Mouse (Mus musculus) megakaryocyte, embryonic 14.5 days (primary cell): Measurements from ENCODE around the gene Fam192a. TPM values are rescaled to one million over a fixed set of nuclear protein-coding genes. Genes with fewer than 3 reads are reported as not detected.

Experiments used
- H3K27me3 ChIP-seq: replicated peaks from 2 replicates; pipeline ENCODE3; 2012; ENCODE audit warnings: inconsistent platforms
- H3K36me3 ChIP-seq: replicated peaks from 2 replicates; pipeline ENCODE3; 2012; ENCODE audit warnings: low read length, inconsistent platforms, mixed read lengths
- H3K4me1 ChIP-seq: 2 replicates; pipeline ENCODE4 v1.6.1; 2012; ENCODE audit warnings: inconsistent platforms
- H3K4me3 ChIP-seq: replicated peaks from 2 replicates; pipeline ENCODE3; 2012; ENCODE audit warnings: moderate library complexity, mild to moderate bottlenecking, inconsistent platforms
- H3K9me3 ChIP-seq: 2 replicates; pipeline ENCODE4 v1.6.1; 2012; ENCODE audit warnings: inconsistent platforms
- FLI1 ChIP-seq: IDR thresholded peaks from 2 replicates; pipeline ENCODE4 v1.6.1; 2012; ENCODE audit warnings: low read length, inconsistent platforms, mixed read lengths
- GATA1 ChIP-seq: IDR thresholded peaks from 3 replicates; pipeline ENCODE4 v1.6.1; 2012; ENCODE audit warnings: mixed read lengths, low read length, inconsistent platforms, borderline replicate concordance
- polyA plus RNA-seq: library from polyadenylated mRNA; stranded (reverse); fragments of >175 nt; gene quantifications from 2 replicates; pipeline ENCODE4 v1.2.3, GENCODE M21; 2012; ENCODE audit warnings: low replicate concordance; ENCODE audit not compliant: insufficient read depth

Fam192a gene
- polyA plus RNA-seq, 1 experiment: 44.5 TPM

DNA sequence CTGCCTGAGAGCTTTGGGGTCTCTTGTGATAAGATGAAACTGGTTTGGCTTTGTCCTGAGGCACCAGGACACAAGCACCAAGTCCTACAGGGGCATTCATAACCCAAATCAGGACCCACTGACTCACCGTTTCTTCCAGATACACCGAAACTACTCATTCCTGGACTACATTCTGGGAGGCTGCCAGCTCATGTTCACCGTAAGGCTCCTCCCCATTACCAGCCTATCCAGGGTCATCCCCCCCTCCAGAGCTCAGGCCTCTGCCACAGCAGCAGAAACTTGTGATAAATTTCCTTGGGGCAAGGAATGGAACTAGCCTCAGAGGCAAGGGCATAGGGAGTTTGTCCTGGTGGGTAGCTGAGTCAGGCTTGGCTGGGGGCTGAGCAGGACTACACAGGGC is 44.5 kb downstream of the Fam192a start:
- TF ChIP-seq FLI1 (no peak), GATA1 (no peak)
- peaks cover 21% of the 10 kb centered on the region for H3K4me1 ChIP-seq
- H3K36me3 ChIP-seq: no peaks in the 10 kb centered on the region
- H3K27me3 ChIP-seq: peaks cover 80% of the 10 kb centered on the region
- no peak overlapping the region for H3K4me3 ChIP-seq
- no peaks in the 10 kb centered on the region for H3K9me3 ChIP-seq

DNA sequence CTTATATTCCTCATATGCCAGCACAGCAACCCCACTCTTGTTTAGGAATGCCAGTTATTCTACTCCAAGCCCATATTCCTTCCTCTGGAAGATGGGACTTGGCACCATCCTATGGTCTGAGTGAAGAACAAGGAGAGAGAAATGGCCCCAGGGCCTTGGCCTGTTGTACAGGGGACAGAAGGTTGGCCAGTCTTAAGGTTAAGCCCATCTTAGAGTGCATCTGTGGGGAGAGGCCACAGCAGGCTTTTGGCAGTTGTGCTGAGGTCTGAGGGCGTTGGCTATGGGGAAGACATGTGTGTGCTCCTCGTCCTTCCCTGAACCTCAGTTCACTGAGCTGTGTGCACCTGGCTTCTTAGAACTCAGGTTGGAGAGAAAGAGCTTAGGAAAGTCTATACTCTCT is 49.1 kb downstream of the Fam192a start:
- TF ChIP-seq FLI1 (no peak), GATA1 (no peak)
- H3K27me3 ChIP-seq: peaks cover 64% of the 10 kb centered on the region

DNA sequence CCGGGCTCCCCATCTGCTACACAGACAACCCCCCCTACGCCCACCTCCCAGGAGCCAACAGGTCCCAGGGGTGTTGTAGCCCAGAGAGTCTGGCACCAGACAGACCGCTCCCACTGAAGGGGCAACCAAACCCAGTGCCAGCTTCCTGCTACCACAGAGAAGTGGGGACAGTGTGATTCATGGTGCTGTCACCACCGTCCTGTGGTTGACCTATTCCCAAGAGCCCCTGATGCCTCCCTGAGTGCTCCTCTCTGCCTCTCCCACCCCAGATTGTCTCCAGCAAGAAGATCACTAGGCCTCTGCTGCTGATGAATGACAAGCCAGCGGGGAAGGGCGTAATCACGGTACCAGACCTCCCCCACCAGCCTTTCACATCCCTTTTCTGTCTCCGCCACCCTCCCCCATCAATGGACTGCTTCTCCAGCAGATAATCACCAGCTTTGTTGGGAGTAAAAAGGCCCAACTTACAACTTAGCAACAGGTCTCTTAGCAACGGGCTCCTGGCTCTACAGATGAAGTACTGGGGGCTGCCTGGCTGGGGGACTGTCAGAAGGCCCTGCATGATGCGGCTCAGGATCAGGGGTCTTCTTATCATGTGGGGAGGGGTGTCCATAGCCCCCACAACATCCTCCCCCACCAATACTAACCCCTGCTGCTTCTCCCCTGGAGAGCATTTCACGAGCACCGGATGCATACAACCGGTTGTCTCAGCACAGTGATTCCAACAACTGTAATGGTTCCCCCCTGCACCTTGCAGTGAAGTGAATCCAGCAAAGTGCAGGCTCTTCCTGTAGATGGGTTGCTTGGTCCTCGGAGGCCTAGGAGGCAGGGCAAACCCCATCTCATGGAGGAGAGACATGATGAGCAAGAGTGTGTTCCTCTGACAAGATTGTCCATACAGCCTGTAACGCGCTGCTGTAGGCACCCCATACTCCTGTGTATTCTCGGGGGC is 50.0 kb downstream of the Fam192a start:
- peaks cover 42% of the 10 kb centered on the region for H3K4me1 ChIP-seq
- TF ChIP-seq FLI1: no peak
- TF ChIP-seq GATA1: no peak
- peaks cover 63% of the 10 kb centered on the region for H3K27me3 ChIP-seq
- H3K36me3 ChIP-seq: no peaks in the 10 kb centered on the region
- no peaks in the 10 kb centered on the region for H3K9me3 ChIP-seq
- H3K4me3 ChIP-seq: no peak overlapping the region

More for the DNA sequence above, 49.1 kb downstream of the Fam192a start:
- H3K4me1 ChIP-seq: peaks cover 51% of the 10 kb centered on the region
- no peaks in the 10 kb centered on the region for H3K9me3 ChIP-seq
- no peaks in the 10 kb centered on the region for H3K36me3 ChIP-seq
- no peak overlapping the region for H3K4me3 ChIP-seq

DNA sequence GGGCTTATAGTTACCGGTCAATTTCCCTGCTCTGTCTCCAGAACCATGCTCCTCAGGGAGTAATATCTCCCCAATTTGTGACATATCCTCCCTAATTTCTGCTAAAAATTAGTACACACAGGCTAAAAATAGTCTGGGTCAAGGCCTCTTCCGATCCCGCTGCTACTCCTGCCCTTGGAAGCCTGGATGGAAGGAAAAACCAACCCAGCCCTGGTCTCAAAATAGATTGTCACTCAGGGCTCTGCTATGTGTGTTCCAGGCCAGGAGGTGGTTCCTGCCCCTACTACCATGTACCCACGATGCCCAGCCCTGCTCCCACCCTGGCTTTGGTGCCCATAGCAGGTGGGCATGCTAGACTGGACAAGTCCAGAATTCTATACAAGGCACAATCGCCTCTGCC is 51.8 kb downstream of the Fam192a start:
- no peaks in the 10 kb centered on the region for H3K36me3 ChIP-seq
- H3K27me3 ChIP-seq: peaks cover 64% of the 10 kb centered on the region
- H3K4me3 ChIP-seq: no peak overlapping the region
- H3K4me1 ChIP-seq: peaks cover 46% of the 10 kb centered on the region
- no peaks in the 10 kb centered on the region for H3K9me3 ChIP-seq
- TF ChIP-seq GATA1 (no peak), FLI1 (no peak)

DNA sequence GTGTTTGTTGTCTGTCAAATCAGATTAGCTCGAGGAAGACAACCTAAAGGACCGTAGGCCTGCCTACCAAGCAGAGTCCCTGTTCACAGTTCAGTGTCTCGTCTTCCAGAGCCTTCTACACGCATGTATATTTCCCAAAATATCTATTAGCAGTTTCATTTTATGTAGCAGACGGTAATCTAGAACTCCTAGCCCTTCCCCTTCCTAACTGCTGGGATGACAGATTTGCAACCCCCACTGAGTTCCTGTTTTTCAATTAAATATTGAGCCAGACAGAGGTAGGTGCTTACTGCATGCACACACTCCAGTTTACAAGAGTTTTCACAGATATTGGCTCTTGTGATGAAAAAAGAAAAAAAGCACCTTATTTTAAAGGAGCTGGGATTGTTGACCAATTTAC is 52.3 kb downstream of the Fam192a start:
- no peaks in the 10 kb centered on the region for H3K9me3 ChIP-seq
- TF ChIP-seq GATA1 (no peak), FLI1 (no peak)
- peaks cover 60% of the 10 kb centered on the region for H3K27me3 ChIP-seq
- H3K4me1 ChIP-seq: peaks cover 46% of the 10 kb centered on the region
- H3K4me3 ChIP-seq: no peak overlapping the region
- no peaks in the 10 kb centered on the region for H3K36me3 ChIP-seq

DNA sequence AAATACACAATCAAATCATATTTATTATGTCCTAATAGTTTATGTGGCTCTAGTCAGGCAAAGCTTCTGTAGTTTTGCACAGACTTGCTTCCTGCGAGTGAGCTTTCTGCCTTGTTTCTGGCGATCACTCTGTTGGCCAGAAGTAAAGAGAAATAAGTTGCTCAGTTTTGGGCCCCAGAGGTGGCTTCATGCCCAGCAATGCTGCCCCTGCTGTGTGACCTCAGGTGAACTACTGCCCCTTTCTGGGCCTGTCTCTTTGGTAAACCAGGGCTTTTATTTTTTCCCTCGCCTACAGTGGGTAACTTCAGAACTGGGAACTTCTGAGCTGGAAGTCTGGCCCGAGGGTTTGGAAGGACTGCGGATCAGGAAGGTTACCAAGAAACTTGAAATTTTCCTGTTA is 52.8 kb downstream of the Fam192a start:
- Histone ChIP-seq H3K27me3 (peaks cover 59% of the 10 kb centered on the region), H3K4me1 (peaks cover 46% of the 10 kb centered on the region), H3K9me3 (no peaks in the 10 kb centered on the region), H3K4me3 (no peak overlapping the region), H3K36me3 (no peaks in the 10 kb centered on the region)
- TF ChIP-seq GATA1: no peak
- no peak for TF ChIP-seq FLI1

DNA sequence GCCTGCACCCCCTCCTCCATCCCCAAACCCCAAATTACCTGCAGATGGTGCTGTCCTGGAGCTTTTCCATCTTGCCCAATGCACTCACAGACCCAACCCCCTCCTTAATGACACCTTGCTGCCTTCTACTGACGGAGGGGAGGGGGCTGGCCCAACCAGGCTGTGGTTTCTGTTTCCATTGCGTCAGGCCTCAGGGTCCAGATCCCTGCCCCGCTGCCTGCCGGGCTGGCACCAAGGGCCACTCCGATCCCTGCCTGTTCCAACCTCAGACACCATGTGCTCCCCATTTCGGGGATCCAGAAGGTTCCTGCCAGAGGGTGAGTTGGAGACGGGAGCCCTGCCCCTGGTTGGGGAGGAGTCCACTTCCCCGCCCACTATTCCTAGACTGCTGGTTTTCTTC is 57.8 kb downstream of the Fam192a start:
- Histone ChIP-seq H3K27me3 (peaks cover 67% of the 10 kb centered on the region), H3K4me1 (peaks cover 19% of the 10 kb centered on the region), H3K4me3 (no peak overlapping the region), H3K9me3 (no peaks in the 10 kb centered on the region), H3K36me3 (no peaks in the 10 kb centered on the region)
- TF ChIP-seq GATA1: no peak

DNA sequence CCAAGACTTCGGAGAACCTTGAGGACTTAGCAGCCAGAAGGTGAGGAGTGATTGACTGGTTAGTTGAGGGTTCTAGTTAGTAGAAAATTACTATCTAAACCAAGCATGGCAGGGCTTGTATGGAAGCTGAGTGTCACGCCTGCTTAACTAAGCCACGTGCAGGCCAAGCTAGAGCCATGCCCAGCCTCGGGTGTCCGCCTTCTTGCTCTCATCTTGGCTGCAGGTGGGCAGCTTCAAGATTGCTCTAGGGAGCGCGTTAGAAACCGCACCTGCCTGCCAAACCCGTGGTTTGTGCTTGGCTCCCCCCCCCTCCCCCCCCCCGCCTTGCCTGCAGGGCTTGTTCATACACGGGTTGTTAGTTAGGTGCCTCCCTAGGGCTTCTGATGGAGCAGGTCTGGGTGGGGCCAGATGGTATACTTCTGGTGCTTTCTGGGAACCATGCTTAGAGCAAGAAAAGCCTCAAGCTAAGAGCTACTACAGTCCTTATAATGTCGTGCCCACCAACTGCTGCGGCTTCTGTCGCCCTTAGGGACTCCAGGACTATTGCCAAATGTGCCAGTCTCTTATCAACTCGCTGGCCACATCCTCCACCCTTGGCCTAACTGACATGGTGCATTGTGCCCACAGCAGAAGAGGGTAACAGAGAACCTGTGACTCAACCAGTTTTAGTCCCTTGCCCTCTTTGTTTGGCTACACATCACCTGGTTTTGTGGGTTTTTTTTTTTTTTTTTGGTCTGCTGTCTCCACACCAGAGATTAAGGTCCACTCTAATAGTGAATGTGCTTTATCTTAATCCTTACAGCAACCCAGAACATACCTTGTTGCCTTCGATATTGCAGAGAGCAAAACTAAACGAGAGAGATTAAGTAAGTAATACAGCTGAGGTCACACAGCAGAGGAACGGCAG is 60.7 kb downstream of the Fam192a start:
- Histone ChIP-seq H3K4me3 (no peak overlapping the region), H3K27me3 (peaks cover 72% of the 10 kb centered on the region), H3K4me1 (peaks cover 25% of the 10 kb centered on the region), H3K36me3 (no peaks in the 10 kb centered on the region), H3K9me3 (no peaks in the 10 kb centered on the region)
- TF ChIP-seq GATA1 (no peak), FLI1 (no peak)

DNA sequence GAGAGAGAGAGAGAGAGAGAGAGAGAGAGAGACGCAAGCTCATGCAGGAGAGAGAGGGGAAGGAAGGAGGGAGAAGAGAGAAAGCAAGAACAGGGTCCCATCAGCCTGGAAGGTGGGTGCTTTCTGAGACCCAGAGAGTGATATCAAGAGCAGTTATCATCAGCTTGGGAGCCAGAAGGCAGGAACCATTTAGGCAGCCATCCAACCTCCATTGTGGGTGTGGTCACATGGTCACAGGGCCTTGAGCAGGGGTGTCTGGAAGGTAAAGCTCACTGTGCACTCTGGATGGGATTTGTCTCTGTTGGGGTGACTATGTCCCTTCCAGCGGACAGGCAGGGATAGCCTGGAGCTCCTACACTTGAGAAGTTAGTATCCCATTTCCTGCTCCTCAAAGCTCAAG is 61.8 kb downstream of the Fam192a start:
- TF ChIP-seq GATA1 (no peak), FLI1 (no peak)
- Histone ChIP-seq H3K36me3 (no peaks in the 10 kb centered on the region), H3K27me3 (peaks cover 74% of the 10 kb centered on the region)

DNA sequence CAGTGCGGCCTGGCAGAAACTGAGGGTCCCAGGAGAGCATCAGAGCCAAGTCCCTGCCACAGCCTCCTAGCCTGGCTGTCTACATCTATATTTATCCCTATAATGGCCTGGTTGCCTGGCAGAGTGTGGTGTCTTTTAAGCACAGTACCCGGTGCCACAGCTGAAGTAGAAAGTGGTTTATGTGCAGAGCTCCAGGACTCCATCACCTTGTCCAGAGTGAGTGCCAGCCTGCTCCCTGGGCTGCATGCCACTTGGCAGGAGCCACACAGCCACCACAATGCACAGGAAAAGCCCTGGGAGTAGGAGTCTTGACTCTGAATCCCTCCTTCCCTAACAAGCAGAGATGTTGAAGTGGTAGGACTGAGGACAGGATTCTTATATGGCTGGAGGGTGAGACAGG is 64.3 kb downstream of the Fam192a start:
- no peaks in the 10 kb centered on the region for H3K36me3 ChIP-seq
- H3K4me1 ChIP-seq: peaks cover 48% of the 10 kb centered on the region
- peaks cover 79% of the 10 kb centered on the region for H3K27me3 ChIP-seq
- no peak overlapping the region for H3K4me3 ChIP-seq
- H3K9me3 ChIP-seq: no peaks in the 10 kb centered on the region
- TF ChIP-seq GATA1 (no peak), FLI1 (no peak)

More for the DNA sequence above, 61.8 kb downstream of the Fam192a start:
- no peak overlapping the region for H3K4me3 ChIP-seq
- H3K4me1 ChIP-seq: peaks cover 31% of the 10 kb centered on the region
- H3K9me3 ChIP-seq: no peaks in the 10 kb centered on the region
